Mouse (Mus musculus) liver, embryonic 11.5 days (tissue): Measurements from ENCODE around the gene Ing4. TPM values are rescaled to one million over a fixed set of nuclear protein-coding genes. Genes with fewer than 3 reads are reported as not detected.

Source experiments
- ATAC-seq: fragments of 200-750 bp; cut with Nextera tagmentation; replicated peaks from 2 replicates; pipeline ENCODE4 v1.8.0; 2017; ENCODE audit warnings: moderate number of reproducible peaks, mild to moderate bottlenecking, moderate TSS enrichment, moderate library complexity; ENCODE audit not compliant: low FRiP score
- DNase-seq: peaks from one replicate; pipeline ENCODE4 v3.0.0-alpha.2; 2017; ENCODE audit warnings: low spot score
- H3K27ac ChIP-seq: fragments of 300-500 bp; sonication (generic); 2 replicates; pipeline ENCODE4 v1.5.1; 2014; ENCODE audit warnings: mild to moderate bottlenecking, low read depth, low read length, control low read depth
- H3K27me3 ChIP-seq: fragments of 300-500 bp; sonication (generic); replicated peaks from 2 replicates; pipeline ENCODE4 v1.6.1; 2014; ENCODE audit warnings: low read length, mixed read lengths; ENCODE audit not compliant: control insufficient read depth, insufficient read depth
- H3K36me3 ChIP-seq: fragments of 300-500 bp; sonication (generic); 2 replicates; pipeline ENCODE4 v1.6.1; 2014; ENCODE audit warnings: mild to moderate bottlenecking, low read length, moderate library complexity, mixed read lengths; ENCODE audit not compliant: control insufficient read depth, insufficient read depth
- H3K4me1 ChIP-seq: fragments of 300-500 bp; sonication (generic); replicated peaks from 2 replicates; pipeline ENCODE4 v1.6.1; 2014; ENCODE audit warnings: low read length, mixed read lengths; ENCODE audit not compliant: control insufficient read depth, insufficient read depth
- H3K4me2 ChIP-seq: fragments of 300-500 bp; sonication (generic); 2 replicates; pipeline ENCODE4 v1.6.1; 2014; ENCODE audit warnings: mild to moderate bottlenecking, control low read depth, moderate library complexity
- H3K4me3 ChIP-seq: fragments of 300-500 bp; sonication (generic); 2 replicates; pipeline ENCODE4 v1.5.1; 2014; ENCODE audit warnings: low read depth, low read length, control low read depth
- H3K9ac ChIP-seq: fragments of 300-500 bp; sonication (generic); 2 replicates; pipeline ENCODE4 v1.6.1; 2014; ENCODE audit warnings: low read depth, low read length, control low read depth
- H3K9me3 ChIP-seq: fragments of 300-500 bp; sonication (generic); 2 replicates; pipeline ENCODE4 v1.6.1; 2016; ENCODE audit warnings: low read length, inconsistent platforms, mixed read lengths; ENCODE audit not compliant: control insufficient read depth
- WGBS: fragments of 180-500 bp; shearing (Covaris S2); extraction: QIAGEN DNeasy Blood & Tissue Kit; methylation state at CpG from one replicate; pipeline ENCODE4 v1.1.7; 2014; 5-methylcytosine and 5-hydroxymethylcytosine counted together
- polyA plus RNA-seq: library from polyadenylated mRNA; unstranded; fragments of >200 nt; fragmentation: Nextera tagmentation; extraction: Ambion mirVana; gene quantifications from 2 replicates; pipeline ENCODE4 v1.2.1, GENCODE M21; 2014

The Ing4 gene
- polyA plus RNA-seq, 1 experiment from 2014 or later, result 63.8 TPM

DNA sequence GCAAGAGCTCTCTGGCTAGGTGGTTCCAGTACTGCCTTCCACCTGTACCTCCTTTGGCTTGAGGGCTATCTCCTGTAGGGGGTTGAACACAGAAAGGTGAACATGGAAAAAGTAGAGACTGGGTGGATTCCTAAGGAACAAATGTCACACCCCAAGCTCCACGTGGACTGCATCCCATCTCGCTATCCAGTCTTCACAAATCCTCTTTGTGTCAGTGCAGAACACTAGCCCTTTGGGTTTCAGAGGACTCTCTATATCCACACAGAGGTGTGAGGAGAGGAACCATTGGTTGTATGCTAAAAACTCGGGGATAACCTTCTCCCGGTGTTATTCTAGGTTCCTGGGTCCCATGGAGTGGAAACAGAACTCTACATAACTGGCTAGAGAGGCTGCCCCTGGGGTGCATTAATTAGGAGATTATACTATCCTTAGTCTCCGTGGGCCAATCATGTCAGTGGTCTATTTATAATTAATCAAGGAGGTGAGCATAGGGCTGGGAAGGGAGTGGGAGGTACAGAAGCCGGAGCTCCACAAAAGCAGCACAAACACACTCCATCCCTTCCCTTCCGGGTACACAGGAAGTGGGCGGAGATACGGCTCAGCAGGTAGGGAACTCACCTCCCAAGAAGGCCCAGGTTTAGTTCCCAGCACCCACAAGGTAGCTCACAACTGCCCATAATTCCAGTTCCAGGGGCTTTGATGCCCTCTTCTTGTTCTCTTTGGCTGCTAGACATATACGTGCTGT, 51.0 kb downstream of the Ing4 start:
- 60% methylated on average over 10 of the region's 10 CpGs for WGBS
- Histone ChIP-seq H3K9ac (peak overlapping the region; percentile 66), H3K4me2 (peak overlapping the region; percentile 65), H3K36me3 (no peaks in the 10 kb centered on the region), H3K4me1 (peaks cover 34% of the 10 kb centered on the region), H3K9me3 (no peaks in the 10 kb centered on the region), H3K27ac (peak overlapping the region; percentile 88), H3K4me3 (peak overlapping the region; percentile 30; the same call in 1 of the 2 replicates), H3K27me3 (no peaks in the 10 kb centered on the region)
- ATAC-seq (no peak), DNase-seq (no peak)

DNA sequence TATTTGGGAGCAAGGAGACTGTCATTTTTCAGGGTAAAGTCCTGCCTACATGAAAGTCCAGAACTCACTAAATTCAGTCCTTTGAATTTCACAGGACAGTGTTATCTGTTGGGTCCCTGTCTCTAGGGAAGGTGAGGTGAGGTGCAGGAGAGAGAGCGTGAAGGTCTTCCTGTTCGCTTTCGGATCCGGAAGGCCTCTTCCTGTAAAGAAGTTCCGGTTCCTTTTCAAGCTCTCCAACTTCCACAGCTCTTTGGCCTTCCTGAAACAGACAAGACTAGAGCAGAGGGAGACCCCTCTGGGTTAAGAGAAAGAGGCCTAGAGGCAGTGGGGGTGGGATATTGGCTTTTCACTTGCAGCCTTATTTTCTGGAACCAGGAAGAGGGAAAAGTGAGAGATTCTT, 52.8 kb downstream of the Ing4 start:
- Histone ChIP-seq H3K27ac (peak overlapping the region; percentile 35; the same call in 1 of the 2 replicates), H3K36me3 (no peaks in the 10 kb centered on the region), H3K9ac (no peak overlapping the region), H3K4me2 (no peak overlapping the region), H3K4me3 (no peak overlapping the region), H3K27me3 (no peaks in the 10 kb centered on the region), H3K4me1 (peaks cover 36% of the 10 kb centered on the region), H3K9me3 (no peaks in the 10 kb centered on the region)
- ATAC-seq, result no peak
- WGBS, result 62% methylated on average over 5 of the region's 5 CpGs
- no peak for DNase-seq

- Histone ChIP-seq H3K27ac (peak overlapping the region; percentile 98), H3K4me1 (peaks cover 43% of the 10 kb centered on the region), H3K9ac (no peak overlapping the region), H3K4me2 (no peak overlapping the region), H3K9me3 (no peaks in the 10 kb centered on the region), H3K4me3 (no peak overlapping the region), H3K27me3 (no peaks in the 10 kb centered on the region), H3K36me3 (no peaks in the 10 kb centered on the region; the same call in 1 of the 2 replicates)
- no peak for ATAC-seq
- 53% methylated on average over 3 of the region's 3 CpGs for WGBS
- no peak for DNase-seq
Measured at GRCm38 (mm10) chr6:125094843-125095242, 55.3 kb downstream of the Ing4 start.

GRCm38 (mm10) chr6:125095391-125096278, 56.1 kb downstream of the Ing4 start, which contains the start of gene Chd4:
Chd4 (plus strand) TSS chr6:125095981.
- 2% methylated on average over 41 of the region's 45 CpGs for WGBS
- no peaks in the 10 kb centered on the region for H3K9me3 ChIP-seq
- H3K4me2 ChIP-seq, result peak within 1 kb of the TSS; percentile 80
- H3K9ac ChIP-seq, result peak within 1 kb of the TSS; percentile 94
- H3K27ac ChIP-seq, result peak within 1 kb of the TSS; percentile 98
- ATAC-seq (peak; percentile 79), DNase-seq (peak; percentile 90)
- H3K27me3 ChIP-seq, result no peaks in the 10 kb centered on the region
- H3K4me1 ChIP-seq, result peaks cover 35% of the 10 kb centered on the region
- H3K4me3 ChIP-seq, result peak within 1 kb of the TSS; percentile 98
- H3K36me3 ChIP-seq, result peaks cover 7% of the 10 kb centered on the region

DNA sequence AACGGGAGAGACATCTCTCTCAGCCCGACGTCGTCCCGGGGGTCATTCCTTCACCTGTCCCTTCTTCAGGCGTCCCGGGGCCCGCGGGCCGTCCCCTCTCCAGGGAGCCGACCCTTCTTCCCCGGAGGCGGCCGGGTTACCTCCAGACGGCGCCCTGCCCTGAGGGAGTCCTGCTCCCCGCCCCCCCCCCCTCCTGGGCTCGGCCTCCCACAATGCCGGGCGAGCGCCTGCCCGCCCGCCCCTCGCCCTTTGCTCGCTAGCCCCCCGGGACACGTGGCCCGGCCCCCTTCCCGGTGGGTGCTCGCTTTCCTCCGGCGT, 56.7 kb downstream of the Ing4 start:
- peak overlapping the region; percentile 98 for H3K27ac ChIP-seq
- WGBS, result 0% methylated on average over 10 of the region's 32 CpGs
- peak overlapping the region; percentile 80 for H3K4me2 ChIP-seq
- peak overlapping the region; percentile 94 for H3K9ac ChIP-seq
- H3K4me1 ChIP-seq, result peaks cover 31% of the 10 kb centered on the region
- H3K4me3 ChIP-seq, result peak overlapping the region; percentile 98
- no peaks in the 10 kb centered on the region for H3K27me3 ChIP-seq
- H3K36me3 ChIP-seq, result peaks cover 12% of the 10 kb centered on the region
- DNase-seq, result no peak
- no peaks in the 10 kb centered on the region for H3K9me3 ChIP-seq
- peak; percentile 55 for ATAC-seq

- peak; percentile 42 for ATAC-seq
- Histone ChIP-seq H3K27ac (peak overlapping the region; percentile 98), H3K4me2 (peak overlapping the region; percentile 80), H3K4me3 (peak overlapping the region; percentile 98), H3K27me3 (no peaks in the 10 kb centered on the region), H3K36me3 (peaks cover 16% of the 10 kb centered on the region), H3K9me3 (no peaks in the 10 kb centered on the region), H3K4me1 (peaks cover 31% of the 10 kb centered on the region), H3K9ac (peak overlapping the region; percentile 94)
- WGBS, result under 1% methylated on average over 43 of the region's 44 CpGs
- DNase-seq, result peak; percentile 66
Measured at GRCm38 (mm10) chr6:125096597-125097345, 57.2 kb downstream of the Ing4 start.

DNA sequence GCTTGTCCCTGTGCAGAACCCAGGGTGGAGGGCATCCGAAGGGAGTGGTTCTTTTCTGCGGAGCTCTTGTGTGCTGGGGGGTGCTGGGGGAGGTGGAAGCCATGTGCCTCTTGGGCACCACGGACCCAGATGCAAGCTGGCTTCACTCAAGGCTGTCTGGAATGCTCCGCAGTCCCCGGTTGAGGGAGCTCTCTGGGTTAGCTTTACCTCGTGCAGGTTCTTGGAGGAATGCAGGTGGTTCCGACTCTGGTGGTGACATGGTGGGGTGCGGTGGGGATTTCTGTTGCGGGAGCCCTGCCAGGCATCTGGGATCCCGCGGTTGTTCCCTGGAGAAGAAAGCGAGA, 57.8 kb downstream of the Ing4 start:
- Histone ChIP-seq H3K27me3 (no peaks in the 10 kb centered on the region), H3K9me3 (no peaks in the 10 kb centered on the region), H3K4me2 (peak overlapping the region; percentile 80), H3K36me3 (peaks cover 22% of the 10 kb centered on the region), H3K4me3 (peak overlapping the region; percentile 98), H3K4me1 (peaks cover 31% of the 10 kb centered on the region), H3K27ac (peak overlapping the region; percentile 98), H3K9ac (peak overlapping the region; percentile 94)
- peak; percentile 12; the same call in 1 of the 2 replicates for ATAC-seq
- 1% methylated on average over 12 of the region's 12 CpGs for WGBS
- DNase-seq, result no peak

GRCm38 (mm10) chr6:125097951-125098350, 58.4 kb downstream of the Ing4 start:
- 55% methylated on average over 8 of the region's 8 CpGs for WGBS
- H3K27ac ChIP-seq, result 0 out of 2 replicates have a peak overlapping the region, but pooled peaks have one; percentile 6
- peaks cover 31% of the 10 kb centered on the region for H3K4me1 ChIP-seq
- H3K4me3 ChIP-seq, result peak overlapping the region; percentile 98
- peak overlapping the region; percentile 94 for H3K9ac ChIP-seq
- H3K36me3 ChIP-seq, result peaks cover 28% of the 10 kb centered on the region
- H3K9me3 ChIP-seq, result no peaks in the 10 kb centered on the region
- no peaks in the 10 kb centered on the region for H3K27me3 ChIP-seq
- no peak for ATAC-seq
- H3K4me2 ChIP-seq, result peak overlapping the region; percentile 80
- no peak for DNase-seq
